Mouse (Mus musculus) limb, embryonic 14.5 days (tissue): ENCODE results near the gene Pgam5. TPM values are rescaled to one million over a fixed set of nuclear protein-coding genes. Genes with fewer than 3 reads are reported as not detected.

Source experiments
- ATAC-seq: fragments of 200-750 bp; cut with Nextera tagmentation; 2 replicates; pipeline ENCODE4 v1.8.0; 2017; ENCODE audit warnings: low read depth, moderate number of reproducible peaks, moderate TSS enrichment; ENCODE audit not compliant: low FRiP score
- DNase-seq: peaks from one replicate; pipeline ENCODE4 v3.0.0-alpha.2; 2015; ENCODE audit warnings: low spot score
- H3K27ac ChIP-seq: fragments of 300-500 bp; sonication (generic); replicated peaks from 2 replicates; pipeline ENCODE4 v1.5.1; 2014; ENCODE audit warnings: low read depth, mild to moderate bottlenecking, low read length, moderate library complexity, mixed read lengths
- H3K27me3 ChIP-seq: fragments of 300-500 bp; sonication (generic); 2 replicates; pipeline ENCODE4 v1.6.1; 2014; ENCODE audit warnings: low read length, mixed read lengths; ENCODE audit not compliant: control insufficient read depth, insufficient read depth
- H3K36me3 ChIP-seq: fragments of 300-500 bp; sonication (generic); 2 replicates; pipeline ENCODE4 v1.6.1; 2014; ENCODE audit warnings: mild to moderate bottlenecking, low read length, moderate library complexity, mixed read lengths; ENCODE audit not compliant: control insufficient read depth, insufficient read depth
- H3K4me1 ChIP-seq: fragments of 300-500 bp; sonication (generic); 2 replicates; pipeline ENCODE4 v1.6.1; 2014; ENCODE audit warnings: antibody characterized with exemption, low read length, mixed read lengths; ENCODE audit not compliant: control insufficient read depth, insufficient read depth
- H3K4me2 ChIP-seq: fragments of 300-500 bp; sonication (generic); replicated peaks from 2 replicates; pipeline ENCODE4 v1.6.1; 2014; ENCODE audit warnings: low read depth, mild to moderate bottlenecking, low read length, moderate library complexity; ENCODE audit not compliant: severe bottlenecking
- H3K4me3 ChIP-seq: fragments of 300-500 bp; sonication (generic); replicated peaks from 2 replicates; pipeline ENCODE4 v1.5.1; 2014; ENCODE audit warnings: low read length
- H3K9ac ChIP-seq: fragments of 300-500 bp; sonication (generic); 2 replicates; pipeline ENCODE4 v1.6.1; 2014; ENCODE audit warnings: mild to moderate bottlenecking, low read depth, low read length, moderate library complexity; ENCODE audit not compliant: severe bottlenecking
- H3K9me3 ChIP-seq: fragments of 300-500 bp; sonication (generic); 2 replicates; pipeline ENCODE4 v1.6.1; 2016; ENCODE audit warnings: low read length; ENCODE audit not compliant: control insufficient read depth
- POLR2A ChIP-seq: fragments of 200-500 bp; IDR thresholded peaks from 2 replicates; pipeline ENCODE4 v1.8.0; 2012; ENCODE audit warnings: inconsistent platforms, mild to moderate bottlenecking, moderate library complexity, borderline replicate concordance; ENCODE audit not compliant: insufficient read depth, insufficient read length; ENCODE audit errors: extremely low read depth
- WGBS: fragments of 180-500 bp; shearing (Covaris S2); extraction: QIAGEN DNeasy Blood & Tissue Kit; methylation state at CpG from one replicate; pipeline ENCODE4 v1.1.7; 2014; 5-methylcytosine and 5-hydroxymethylcytosine counted together
- polyA plus RNA-seq, 2 experiments: library from polyadenylated mRNA; depleted of rRNA in 1 of 2; stranded (reverse) in 1 of 2; unstranded in 1 of 2; fragments of >200 nt; fragmentation: Nextera tagmentation in 1 of 2; extraction: Ambion mirVana in 1 of 2; gene quantifications; 2 replicates each; pipeline versions ENCODE4 v1.2.1 to v1.2.3; 2012 to 2014

The Pgam5 gene
- polyA plus RNA-seq, 2 experiments = 41.0 to 70.2 TPM

DNA sequence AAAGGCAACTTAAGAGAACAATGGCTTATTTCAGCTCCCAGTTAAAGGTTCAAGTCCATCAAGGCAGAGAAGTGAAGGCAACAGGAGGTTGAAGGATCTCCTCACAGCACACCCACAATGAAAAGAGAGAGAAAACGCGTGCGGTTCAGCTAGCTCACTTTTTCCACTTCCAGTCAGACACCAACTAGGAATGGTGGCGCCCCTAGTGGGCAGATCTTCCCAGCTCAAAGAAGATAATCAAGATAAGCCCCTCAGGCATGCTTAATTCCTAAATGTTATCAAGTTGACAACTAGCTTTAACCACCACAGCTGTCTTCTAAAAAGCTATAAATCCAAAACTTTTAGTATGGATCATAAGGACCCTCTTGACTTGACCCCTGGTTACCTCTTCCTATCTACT is 14.8 kb upstream of the Pgam5 start:
- DNase-seq = peak; percentile 33
- peaks cover 17% of the 10 kb centered on the region for H3K27me3 ChIP-seq
- no peak overlapping the region for H3K4me3 ChIP-seq
- H3K27ac ChIP-seq = no peak overlapping the region
- no peaks in the 10 kb centered on the region for H3K9me3 ChIP-seq
- peaks cover 4% of the 10 kb centered on the region for H3K36me3 ChIP-seq
- H3K4me1 ChIP-seq = peaks cover 5% of the 10 kb centered on the region; the same call in 1 of the 2 replicates
- H3K4me2 ChIP-seq = 0 out of 2 replicates have a peak overlapping the region, but pooled peaks have one; percentile 81
- no peak overlapping the region for H3K9ac ChIP-seq
- no peak for TF ChIP-seq POLR2A
- WGBS = 14% methylated on average over 4 of the region's 4 CpGs
- ATAC-seq = no peak

DNA sequence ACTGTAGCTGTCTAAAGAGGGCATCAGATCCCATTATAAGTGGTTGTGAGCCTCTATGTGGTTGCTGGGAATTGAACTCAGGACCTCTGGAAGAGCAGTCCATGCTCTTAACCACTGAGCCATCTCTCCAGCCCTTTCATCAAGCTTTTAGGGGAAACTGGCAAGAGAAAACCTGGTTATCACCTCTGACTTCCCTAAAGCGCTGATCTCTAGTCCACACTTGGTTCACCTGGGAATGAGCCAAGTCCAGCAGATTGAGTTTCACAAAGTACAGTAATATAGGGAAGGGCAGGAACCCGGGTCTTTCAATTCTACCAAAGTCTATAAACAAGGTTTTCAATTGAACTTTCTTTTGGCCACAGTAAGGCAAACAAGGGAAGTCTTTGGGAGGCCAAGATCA is 12.3 kb upstream of the Pgam5 start:
- H3K4me2 ChIP-seq = no peak overlapping the region
- TF ChIP-seq POLR2A = no peak
- peaks cover 3% of the 10 kb centered on the region; the same call in 1 of the 2 replicates for H3K4me1 ChIP-seq
- no peak overlapping the region for H3K4me3 ChIP-seq
- H3K9me3 ChIP-seq = no peaks in the 10 kb centered on the region
- H3K9ac ChIP-seq = no peak overlapping the region
- H3K36me3 ChIP-seq = no peaks in the 10 kb centered on the region
- H3K27me3 ChIP-seq = peaks cover 17% of the 10 kb centered on the region
- no peak for DNase-seq
- 77% methylated on average over 2 of the region's 2 CpGs for WGBS
- ATAC-seq = no peak
- H3K27ac ChIP-seq = no peak overlapping the region

DNA sequence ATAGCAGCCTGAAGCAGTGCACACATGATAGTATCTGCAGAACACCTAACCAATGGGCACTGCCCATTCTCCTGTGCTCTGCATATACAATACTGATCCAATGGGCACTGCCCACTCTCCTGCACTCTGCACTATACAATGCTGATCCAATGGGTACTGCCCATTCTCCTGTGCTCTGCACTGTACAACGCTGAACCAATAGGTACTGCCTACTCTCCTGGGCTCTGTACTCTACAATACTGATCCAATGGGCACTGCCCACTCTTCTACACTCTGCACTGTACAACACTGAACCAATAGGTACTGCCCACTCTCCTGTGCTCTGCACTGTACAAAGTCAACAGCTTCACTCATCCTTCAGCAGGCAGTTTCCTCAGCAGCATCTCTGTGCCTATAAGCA is 7.2 kb upstream of the Pgam5 start:
- TF ChIP-seq POLR2A = no peak
- H3K9me3 ChIP-seq = no peaks in the 10 kb centered on the region
- H3K4me1 ChIP-seq = no peaks in the 10 kb centered on the region
- H3K36me3 ChIP-seq = no peaks in the 10 kb centered on the region
- H3K27ac ChIP-seq = no peak overlapping the region
- DNase-seq (no peak), ATAC-seq (no peak)
- 87% methylated on average over 1 of the region's 1 CpGs for WGBS
- H3K9ac ChIP-seq = no peak overlapping the region
- no peak overlapping the region for H3K4me3 ChIP-seq
- H3K27me3 ChIP-seq = no peaks in the 10 kb centered on the region
- H3K4me2 ChIP-seq = no peak overlapping the region

DNA sequence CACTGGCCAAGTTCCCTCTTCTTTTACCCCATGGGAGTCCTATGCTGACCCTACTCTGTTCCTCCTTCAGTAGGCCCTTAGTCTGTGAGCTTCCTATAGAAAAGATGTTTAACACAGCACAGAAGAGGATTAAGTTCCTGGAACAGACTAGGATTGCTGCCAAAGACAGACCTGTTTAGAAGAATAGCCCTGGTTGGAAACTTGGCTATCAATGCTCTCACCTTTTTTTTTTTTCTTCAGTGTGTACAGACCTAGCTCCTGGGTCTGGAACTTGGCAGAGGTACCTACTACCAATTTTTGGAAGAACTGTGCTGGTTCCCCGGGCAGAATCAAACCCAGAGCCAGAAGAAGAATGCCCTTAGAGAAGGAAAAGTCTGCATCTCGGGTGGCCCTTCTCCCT is 6.7 kb upstream of the Pgam5 start:
- no peak overlapping the region for H3K9ac ChIP-seq
- no peaks in the 10 kb centered on the region for H3K27me3 ChIP-seq
- no peak overlapping the region for H3K4me2 ChIP-seq
- H3K9me3 ChIP-seq = no peaks in the 10 kb centered on the region
- H3K36me3 ChIP-seq = no peaks in the 10 kb centered on the region
- no peak for TF ChIP-seq POLR2A
- no peak for DNase-seq
- H3K27ac ChIP-seq = no peak overlapping the region
- no peaks in the 10 kb centered on the region for H3K4me1 ChIP-seq
- no peak overlapping the region for H3K4me3 ChIP-seq
- ATAC-seq = no peak
- 78% methylated on average over 2 of the region's 2 CpGs for WGBS

DNA sequence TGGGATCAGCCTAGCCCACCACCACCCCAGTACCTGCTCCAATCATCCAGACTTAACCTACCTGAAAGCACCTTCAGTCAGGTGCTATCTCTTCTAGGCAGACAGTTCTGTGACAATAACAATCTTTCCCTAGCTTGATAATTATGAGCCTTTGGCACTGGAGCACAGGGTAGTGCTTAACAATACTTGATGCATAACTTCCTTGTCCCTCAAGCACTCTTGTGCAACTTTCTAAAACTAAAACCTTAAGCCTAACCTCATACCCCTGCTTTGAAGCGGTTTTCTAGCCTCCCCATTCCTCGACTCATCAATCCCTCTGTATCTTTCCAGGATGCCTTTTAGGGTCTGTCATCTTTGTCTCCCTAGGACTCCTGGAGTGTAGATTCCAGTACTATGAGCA is 5.1 kb upstream of the Pgam5 start:
- no peak overlapping the region for H3K9ac ChIP-seq
- H3K9me3 ChIP-seq = no peaks in the 10 kb centered on the region
- H3K36me3 ChIP-seq = no peaks in the 10 kb centered on the region
- DNase-seq = no peak
- no peak overlapping the region for H3K4me3 ChIP-seq
- 69% methylated on average over 2 of the region's 2 CpGs for WGBS
- no peak for TF ChIP-seq POLR2A
- H3K27me3 ChIP-seq = no peaks in the 10 kb centered on the region
- H3K27ac ChIP-seq = no peak overlapping the region
- no peak for ATAC-seq
- no peaks in the 10 kb centered on the region for H3K4me1 ChIP-seq
- no peak overlapping the region for H3K4me2 ChIP-seq

DNA sequence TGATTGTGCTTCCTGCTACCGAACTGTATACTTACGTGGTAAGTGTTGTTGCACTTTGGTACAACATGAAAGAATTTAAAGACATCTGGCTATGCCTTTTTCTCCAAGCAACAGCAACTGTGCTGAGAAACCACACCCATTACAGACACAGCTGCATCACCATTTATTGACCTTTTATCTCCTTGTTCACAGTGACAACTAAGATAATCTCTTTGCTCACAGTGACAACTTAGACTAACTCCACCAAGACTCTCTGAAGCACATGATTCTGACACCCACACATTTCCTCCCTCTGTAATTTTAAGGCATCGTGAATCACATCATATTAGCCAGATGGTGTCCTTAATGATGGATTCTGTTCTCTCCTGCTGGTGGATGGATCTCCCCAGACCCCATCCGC is 4.4 kb upstream of the Pgam5 start:
- WGBS = 72% methylated on average over 4 of the region's 4 CpGs
- Histone ChIP-seq H3K9me3 (no peaks in the 10 kb centered on the region), H3K36me3 (no peaks in the 10 kb centered on the region), H3K9ac (no peak overlapping the region), H3K4me2 (no peak overlapping the region), H3K27me3 (no peaks in the 10 kb centered on the region), H3K4me1 (no peaks in the 10 kb centered on the region), H3K27ac (no peak overlapping the region), H3K4me3 (no peak overlapping the region)
- no peak for DNase-seq
- no peak for TF ChIP-seq POLR2A
- no peak for ATAC-seq
